Mouse (Mus musculus): Measurements from ENCODE around the gene Gapvd1. TPM values are rescaled to one million over a fixed set of nuclear protein-coding genes. Genes with fewer than 3 reads are reported as not detected.
A peak's percentile ranks its signal among the peaks of the same experiment; 100 is the strongest.
"Not testable (repeated sequence)": the region's sequence is repeated elsewhere in the genome, so short reads cannot be mapped to it uniquely, and the experiment has no call there.

The Gapvd1 gene
- polyA plus RNA-seq (2015; fragmentation: Nextera tagmentation; extraction: Ambion mirVana): 81.3 and 84.6 TPM in 2 replicates

DNA sequence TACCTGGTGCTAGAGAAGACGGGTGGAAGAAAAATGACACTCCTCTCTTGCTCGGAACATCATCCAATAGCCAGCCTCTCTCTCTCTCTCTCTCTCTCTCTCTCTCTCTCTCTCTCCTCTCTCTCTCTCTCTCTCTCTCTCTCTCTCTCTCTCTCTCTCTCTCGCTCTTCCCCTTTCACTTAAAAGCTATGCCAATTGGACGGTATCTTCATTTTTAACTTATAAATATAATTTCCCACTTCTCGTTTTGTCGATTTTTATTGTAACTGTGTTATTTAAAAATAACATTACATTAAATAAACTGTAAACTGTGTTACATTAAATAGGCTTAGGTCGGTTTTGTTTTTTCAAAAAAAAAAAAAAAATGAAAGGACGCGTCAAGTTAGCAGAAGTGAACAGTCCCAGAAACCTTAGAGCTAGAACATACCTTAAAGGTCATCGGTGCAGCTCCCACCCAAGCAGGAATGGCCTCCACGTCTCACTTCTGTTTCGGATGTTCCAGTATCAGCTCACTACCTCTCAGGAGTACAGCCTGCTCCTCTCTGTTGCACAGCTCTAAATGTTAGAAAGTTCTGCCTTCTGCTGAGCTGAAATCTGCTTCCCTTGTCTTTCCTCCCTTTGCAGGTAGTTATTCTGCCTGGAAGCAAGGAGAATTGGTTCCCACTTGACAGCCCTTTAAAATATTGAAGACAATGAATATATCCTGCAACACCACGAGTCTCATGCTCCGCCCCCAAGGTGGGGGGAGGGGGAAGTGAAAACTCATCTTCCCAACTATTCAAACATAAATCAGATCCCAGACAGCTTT lies at the start of gene Gapvd1:
TSS of gene Gapvd1 (minus strand) at position 682 of the 808 bp plus-strand sequence.
- Histone ChIP-seq H3K4me2 (peak within 1 kb of the TSS; percentile 75), H3K9ac (peak within 1 kb of the TSS; percentile 95), H3K4me3 (replicated peaks) (peak within 1 kb of the TSS; percentile 76), H3K27me3 (no peaks in the 10 kb centered on the region), H3K4me1 (peaks cover 16% of the 10 kb centered on the region), H3K36me3 (no peaks in the 10 kb centered on the region), H3K27ac (peak within 1 kb of the TSS; percentile 95), H3K9me3 (replicated peaks) (no peaks in the 10 kb centered on the region)
- WGBS: 2% methylated on average over 14 of the region's 14 CpGs
- no peak; the same call in 1 of the 2 replicates for ATAC-seq (replicated peaks; ENCODE audit: low FRiP score)

DNA sequence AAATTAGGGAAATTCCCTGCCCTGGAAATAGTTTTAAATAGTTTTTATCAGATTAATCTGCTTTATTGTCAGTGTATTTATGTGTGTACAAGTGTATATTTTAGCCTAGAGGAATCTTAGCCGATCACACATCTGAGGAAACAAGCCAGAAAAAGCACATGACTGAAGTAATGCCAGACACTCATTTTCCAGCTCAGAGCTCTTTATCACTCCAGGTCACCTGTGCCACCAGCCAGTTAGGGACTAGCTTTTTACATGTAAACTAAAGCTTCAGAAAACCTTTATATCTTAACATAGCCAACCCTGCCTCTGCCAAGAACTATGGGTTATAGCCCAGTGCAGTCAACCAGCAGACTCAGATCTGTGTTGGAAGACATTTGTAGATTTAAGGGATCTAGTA lies 49.8 kb upstream of the Gapvd1 start:
- peaks cover 31% of the 10 kb centered on the region for H3K4me1 ChIP-seq
- H3K27ac ChIP-seq: no peak overlapping the region
- WGBS: 73% methylated on average over 1 of the region's 1 CpGs
- H3K4me3 ChIP-seq (replicated peaks): no peak overlapping the region
- no peak overlapping the region for H3K9ac ChIP-seq
- peaks cover 39% of the 10 kb centered on the region for H3K36me3 ChIP-seq
- ATAC-seq (replicated peaks; ENCODE audit: low FRiP score): no peak
- no peaks in the 10 kb centered on the region for H3K27me3 ChIP-seq
- H3K4me2 ChIP-seq: no peak overlapping the region
- no peaks in the 10 kb centered on the region for H3K9me3 ChIP-seq (replicated peaks)

DNA sequence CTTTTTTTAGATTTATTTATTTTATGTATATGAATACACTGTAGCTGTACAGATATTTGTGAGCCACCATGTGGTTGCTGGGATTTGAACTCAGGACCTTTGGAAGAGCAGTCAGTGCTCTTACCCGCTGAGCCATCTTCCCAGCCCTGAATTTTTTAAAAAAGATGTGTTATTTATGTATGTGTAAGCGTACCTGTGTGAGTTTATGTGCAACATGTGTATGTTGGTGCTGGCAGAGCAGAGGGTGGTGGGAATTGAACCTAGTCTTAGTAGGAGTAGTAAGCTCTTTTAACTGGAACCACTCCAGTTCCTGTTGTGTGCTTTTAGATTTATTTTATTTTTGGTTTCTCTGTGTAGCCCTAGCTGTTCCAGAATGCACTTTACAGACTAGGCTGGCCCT lies 49.1 kb upstream of the Gapvd1 start:
- 92% methylated on average over 2 of the region's 2 CpGs for WGBS
- Histone ChIP-seq H3K9me3 (replicated peaks) (no peaks in the 10 kb centered on the region), H3K9ac (no peak overlapping the region), H3K36me3 (peaks cover 36% of the 10 kb centered on the region), H3K27me3 (no peaks in the 10 kb centered on the region), H3K4me2 (0 out of 2 replicates have a peak overlapping the region, but pooled peaks have one; percentile 47), H3K4me1 (peaks cover 31% of the 10 kb centered on the region), H3K4me3 (replicated peaks) (no peak overlapping the region), H3K27ac (no peak overlapping the region)
- no peak for ATAC-seq (replicated peaks; ENCODE audit: low FRiP score)

DNA sequence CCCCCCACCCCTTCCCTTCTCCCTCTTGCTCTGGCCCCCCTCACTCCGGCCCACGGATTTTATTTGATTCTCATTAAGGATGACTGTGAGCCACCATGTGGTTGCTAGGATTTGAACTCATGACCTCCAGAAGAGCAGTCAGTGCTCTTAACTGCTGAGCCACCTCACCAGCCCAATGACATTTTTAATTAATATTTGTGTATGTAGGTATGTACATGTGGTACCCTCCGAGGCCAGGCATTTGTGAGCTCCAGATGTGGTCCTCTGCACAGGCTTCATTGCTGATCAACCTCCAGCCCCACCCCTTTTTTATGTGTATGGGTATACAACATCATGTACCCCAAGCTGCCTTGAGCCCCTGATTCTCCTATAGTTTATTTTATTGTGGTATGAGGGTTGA lies 48.7 kb upstream of the Gapvd1 start:
- Histone ChIP-seq H3K9ac (no peak overlapping the region), H3K4me2 (peak overlapping the region; percentile 47), H3K4me3 (replicated peaks) (peak overlapping the region; percentile 28), H3K4me1 (peaks cover 35% of the 10 kb centered on the region), H3K27ac (no peak overlapping the region), H3K27me3 (no peaks in the 10 kb centered on the region), H3K9me3 (replicated peaks) (no peaks in the 10 kb centered on the region), H3K36me3 (peaks cover 31% of the 10 kb centered on the region)
- 72% methylated on average over 3 of the region's 3 CpGs for whole genome bisulfite sequencing
- ATAC-seq (replicated peaks; ENCODE audit: low FRiP score): no peak

DNA sequence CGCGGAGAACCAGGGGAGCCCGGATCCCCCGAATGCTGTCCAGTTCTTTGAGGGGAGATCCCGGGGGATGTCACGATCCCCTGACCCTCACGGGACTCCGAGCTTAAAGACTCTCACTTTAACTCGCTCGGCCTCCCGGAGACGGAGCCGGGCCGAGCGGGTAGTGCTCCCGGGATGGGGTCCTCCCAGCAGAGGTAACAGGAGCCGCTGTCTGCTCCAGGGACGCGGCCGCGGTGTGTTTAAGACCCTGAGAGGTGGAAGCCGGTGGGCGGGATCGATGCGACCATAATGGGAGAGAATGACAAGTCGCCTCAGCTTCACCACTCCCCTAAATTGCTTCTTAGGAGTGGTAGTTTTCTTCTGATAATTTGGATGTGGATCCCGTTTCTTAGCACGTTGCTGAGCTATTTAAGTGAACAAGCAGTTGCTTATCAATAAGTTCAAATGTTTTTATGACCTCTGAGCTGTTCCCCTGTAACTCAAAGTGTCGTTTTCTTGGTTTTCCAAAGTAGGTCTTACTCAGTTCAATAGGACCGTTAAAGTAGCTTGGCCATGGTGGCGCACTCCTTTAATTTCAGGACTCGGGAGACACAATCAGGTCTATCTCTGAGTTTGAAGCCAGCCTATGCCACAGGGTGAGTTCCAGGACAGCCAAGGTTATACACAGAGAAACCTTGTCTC lies 47.7 kb upstream of the Gapvd1 start:
- not testable (repeated sequence) for H3K9me3 ChIP-seq (replicated peaks); H3K27me3 ChIP-seq
- ATAC-seq (replicated peaks; ENCODE audit: low FRiP score): peak; percentile 59
- Histone ChIP-seq H3K9ac (peak overlapping the region; percentile 89), H3K36me3 (peaks cover 22% of the 10 kb centered on the region), H3K27ac (peak overlapping the region; percentile 95), H3K4me2 (peak overlapping the region; percentile 67), H3K4me3 (replicated peaks) (peak overlapping the region; percentile 74), H3K4me1 (peaks cover 41% of the 10 kb centered on the region)
- 0% methylated on average over 32 of the region's 32 CpGs for WGBS

DNA sequence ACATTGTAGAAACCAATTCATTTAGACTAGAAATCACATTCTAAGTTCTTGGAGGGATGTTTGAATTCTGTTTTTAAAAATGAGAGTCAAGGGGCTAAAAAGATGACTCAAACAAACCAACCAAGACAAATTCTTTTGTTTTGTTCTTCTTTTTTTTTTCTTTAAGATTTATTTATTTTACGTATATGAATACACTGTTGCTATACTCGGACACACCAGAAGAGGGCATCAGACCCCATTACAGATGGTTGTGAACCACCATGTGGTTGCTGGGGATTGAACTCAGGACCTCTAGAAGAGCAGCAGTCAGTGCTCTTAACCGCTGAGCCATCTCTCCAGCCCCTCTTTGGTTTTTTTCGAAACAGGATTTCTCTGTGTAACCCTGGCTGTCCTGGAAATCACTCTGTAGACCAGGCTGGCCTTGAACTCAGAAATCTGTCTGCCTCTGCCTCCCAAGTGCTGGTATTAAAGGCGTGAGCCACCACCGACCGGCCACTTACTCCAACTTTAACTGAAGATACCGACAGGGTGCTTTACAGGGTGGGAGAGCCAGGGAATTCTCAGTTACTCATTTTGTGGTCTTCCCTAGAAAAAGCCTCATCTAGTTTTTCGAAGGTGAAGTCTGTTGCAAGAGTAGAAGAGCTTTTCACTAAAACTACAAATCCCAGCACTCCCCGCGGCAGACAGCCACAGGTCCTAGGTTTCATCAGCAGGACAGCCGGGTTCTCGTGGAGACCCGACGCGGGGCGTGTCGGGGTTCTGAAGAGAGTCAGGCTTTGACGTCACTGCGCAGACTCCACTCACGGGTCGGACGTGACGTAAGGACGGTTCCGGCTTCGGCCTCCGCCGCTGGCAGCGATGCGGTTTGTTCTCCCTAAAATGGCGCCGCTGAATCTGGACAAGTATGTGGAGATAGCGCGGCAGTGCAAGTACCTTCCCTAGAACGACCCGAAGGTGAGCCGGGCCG lies 46.8 kb upstream of the Gapvd1 start:
- Histone ChIP-seq H3K27me3 (no peaks in the 10 kb centered on the region), H3K27ac (peak overlapping the region; percentile 95), H3K9me3 (replicated peaks) (no peaks in the 10 kb centered on the region), H3K9ac (peak overlapping the region; percentile 89), H3K4me3 (replicated peaks) (peak overlapping the region; percentile 74), H3K4me1 (peaks cover 41% of the 10 kb centered on the region), H3K4me2 (peak overlapping the region; percentile 67), H3K36me3 (peaks cover 21% of the 10 kb centered on the region)
- ATAC-seq (replicated peaks; ENCODE audit: low FRiP score): peak; percentile 95
- WGBS: 5% methylated on average over 39 of the region's 39 CpGs

DNA sequence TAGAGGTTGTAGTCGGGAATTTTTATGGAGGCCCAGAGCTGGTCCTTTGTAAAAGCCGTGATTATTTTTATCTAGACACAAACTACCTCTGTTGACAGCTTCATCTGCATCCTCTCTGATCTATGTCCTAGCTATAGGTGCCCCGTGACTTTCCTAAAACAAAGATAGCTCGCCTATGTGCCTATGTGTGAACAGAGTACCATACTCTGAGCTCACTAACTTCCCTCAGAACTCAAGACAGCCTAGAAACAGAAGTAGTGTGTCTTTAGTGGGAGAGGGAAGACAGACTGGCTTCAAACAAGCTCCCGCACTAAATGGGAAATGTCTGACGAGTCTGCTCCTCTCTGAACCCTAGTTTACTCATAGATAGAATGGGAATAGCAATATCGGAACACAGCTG lies 45.3 kb upstream of the Gapvd1 start:
- 80% methylated on average over 7 of the region's 7 CpGs for WGBS
- Histone ChIP-seq H3K27ac (peak overlapping the region; percentile 86), H3K9ac (peak overlapping the region; percentile 60; the same call in 1 of the 2 replicates), H3K9me3 (replicated peaks) (no peaks in the 10 kb centered on the region), H3K27me3 (no peaks in the 10 kb centered on the region), H3K4me3 (replicated peaks) (peak overlapping the region; percentile 64; the same call in 1 of the 2 replicates), H3K36me3 (peaks cover 19% of the 10 kb centered on the region), H3K4me1 (peaks cover 35% of the 10 kb centered on the region), H3K4me2 (peak overlapping the region; percentile 59)
- ATAC-seq (replicated peaks; ENCODE audit: low FRiP score): no peak

DNA sequence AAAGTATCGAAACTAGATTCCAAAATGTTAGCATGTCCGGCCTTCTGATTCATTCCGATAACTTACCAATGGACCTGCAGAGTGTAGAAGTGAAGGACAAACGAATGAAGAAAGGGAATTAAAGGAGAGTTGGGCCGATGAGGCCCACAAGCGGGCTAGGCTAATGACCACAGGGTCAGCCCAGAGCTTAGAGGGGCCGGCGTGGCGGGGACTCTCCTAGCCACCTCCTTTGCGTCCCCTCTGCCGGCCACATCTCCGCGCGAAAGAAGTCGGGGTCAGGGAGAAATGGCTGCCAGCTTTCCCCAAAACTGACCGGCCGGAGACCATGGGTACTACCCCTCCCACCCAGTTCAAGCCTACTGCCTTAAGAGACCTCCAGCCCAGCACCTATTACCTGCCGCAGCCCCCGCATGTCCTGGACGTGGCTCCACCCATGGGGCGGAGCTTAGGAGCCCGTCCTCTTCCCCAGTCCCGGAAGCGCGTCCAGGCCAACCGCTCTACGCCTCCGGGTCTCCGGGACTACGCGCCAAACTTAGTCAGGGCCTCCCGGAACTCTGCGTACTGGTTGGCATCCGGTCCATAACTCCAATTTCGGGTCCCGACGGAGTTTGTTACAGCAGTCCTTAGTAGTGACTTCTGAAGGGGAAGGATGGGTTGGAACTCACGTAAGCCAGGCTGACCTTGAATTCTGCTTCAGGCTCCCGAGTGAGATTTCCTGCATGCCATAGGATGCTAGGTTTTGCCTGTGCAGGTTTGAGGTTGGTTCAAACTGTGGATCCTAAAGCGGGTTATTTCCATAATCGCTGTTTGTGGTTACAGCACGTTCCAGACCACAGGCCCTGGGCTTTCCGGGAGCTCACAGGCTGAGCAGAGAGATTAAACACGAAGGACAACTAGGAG lies 44.6 kb upstream of the Gapvd1 start, which contains the start of gene Rabepk:
TSS of gene Rabepk (minus strand) at position 556 of the 900 bp plus-strand sequence.
- Histone ChIP-seq H3K4me2 (peak within 1 kb of the TSS; percentile 59), H3K4me3 (replicated peaks) (peak within 1 kb of the TSS; percentile 64), H3K27ac (peak within 1 kb of the TSS; percentile 86), H3K4me1 (peaks cover 31% of the 10 kb centered on the region), H3K27me3 (no peaks in the 10 kb centered on the region), H3K36me3 (peaks cover 22% of the 10 kb centered on the region), H3K9me3 (replicated peaks) (no peaks in the 10 kb centered on the region), H3K9ac (peak within 1 kb of the TSS; percentile 60)
- peak; percentile 84 for ATAC-seq (replicated peaks; ENCODE audit: low FRiP score)
- 4% methylated on average over 44 of the region's 44 CpGs for WGBS

DNA sequence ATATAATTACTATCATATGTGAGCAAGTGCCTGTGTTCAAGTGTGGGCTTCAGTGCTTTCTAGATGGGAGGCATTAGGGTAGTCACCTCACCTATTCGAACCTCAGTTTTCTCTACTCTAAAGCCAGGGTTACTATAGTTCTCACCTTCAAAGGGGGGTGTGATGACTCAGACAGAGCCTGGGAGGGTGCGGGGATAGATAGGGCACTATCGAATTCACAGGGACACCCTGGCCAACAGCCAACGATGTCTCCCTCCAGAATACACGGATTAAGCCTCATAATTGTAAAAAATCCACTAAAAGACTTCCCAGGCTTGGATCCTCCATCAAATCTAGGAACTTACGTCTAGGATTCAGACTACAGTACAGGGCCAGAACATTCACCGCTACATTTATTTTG lies 40.4 kb upstream of the Gapvd1 start:
- H3K27ac ChIP-seq: no peak overlapping the region
- WGBS: 88% methylated on average over 7 of the region's 7 CpGs
- no peak overlapping the region for H3K4me3 ChIP-seq (replicated peaks)
- no peak overlapping the region for H3K4me2 ChIP-seq
- H3K36me3 ChIP-seq: peaks cover 47% of the 10 kb centered on the region
- H3K4me1 ChIP-seq: peaks cover 16% of the 10 kb centered on the region
- no peak overlapping the region for H3K9ac ChIP-seq
- no peak for ATAC-seq (replicated peaks; ENCODE audit: low FRiP score)
- no peaks in the 10 kb centered on the region for H3K9me3 ChIP-seq (replicated peaks)
- H3K27me3 ChIP-seq: no peaks in the 10 kb centered on the region

DNA sequence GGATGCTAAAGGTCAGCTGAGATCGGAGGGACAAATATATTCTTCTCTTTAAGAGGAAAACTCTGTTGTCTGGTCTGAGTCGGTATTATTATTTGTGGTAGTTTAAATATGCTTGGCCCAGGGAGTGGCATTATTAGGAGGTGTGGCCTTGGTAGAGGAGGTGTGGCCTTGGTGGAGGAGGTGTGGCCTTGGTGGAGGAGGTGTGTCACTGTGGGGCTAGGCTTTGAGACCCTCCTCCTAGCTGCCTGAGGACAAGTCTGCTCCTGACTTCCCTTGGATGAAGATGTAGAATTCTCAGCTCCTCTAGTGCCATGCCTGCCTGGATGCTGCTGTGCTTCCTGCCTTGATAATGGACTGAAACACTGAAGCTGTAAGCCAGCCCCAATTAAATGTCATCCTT lies 39.5 kb upstream of the Gapvd1 start:
- Histone ChIP-seq H3K9ac (no peak overlapping the region), H3K4me1 (peaks cover 10% of the 10 kb centered on the region), H3K36me3 (peaks cover 56% of the 10 kb centered on the region), H3K4me2 (no peak overlapping the region), H3K27ac (no peak overlapping the region), H3K27me3 (no peaks in the 10 kb centered on the region), H3K4me3 (replicated peaks) (no peak overlapping the region), H3K9me3 (replicated peaks) (no peaks in the 10 kb centered on the region)
- WGBS: 93% methylated on average over 2 of the region's 2 CpGs
- ATAC-seq (replicated peaks; ENCODE audit: low FRiP score): no peak

DNA sequence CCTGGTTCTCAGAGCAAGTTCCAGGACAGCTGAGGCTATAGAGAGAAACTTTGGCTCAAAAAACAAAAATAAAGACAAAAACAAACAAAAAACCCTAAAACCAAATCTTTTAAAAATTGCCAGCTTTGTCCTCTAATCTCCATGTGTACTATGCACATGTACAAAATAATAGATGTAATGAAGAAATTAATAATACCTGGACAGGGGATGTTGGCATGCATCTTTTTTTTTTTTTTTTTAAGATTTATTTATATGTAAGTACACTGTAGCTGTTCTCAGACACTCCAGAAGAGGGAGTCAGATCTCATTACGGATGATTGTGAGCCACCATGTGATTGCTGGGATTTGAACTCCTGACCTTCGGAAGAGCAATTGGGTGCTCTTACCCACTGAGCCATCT lies 37.5 kb upstream of the Gapvd1 start:
- not testable (repeated sequence) for ATAC-seq (replicated peaks; ENCODE audit: low FRiP score); H3K4me2 ChIP-seq; H3K9me3 ChIP-seq (replicated peaks); H3K4me1 ChIP-seq; H3K9ac ChIP-seq; H3K4me3 ChIP-seq (replicated peaks); H3K27me3 ChIP-seq; H3K27ac ChIP-seq
- peaks cover 69% of the 10 kb centered on the region for H3K36me3 ChIP-seq
- 98% methylated on average over 2 of the region's 2 CpGs for WGBS

Measured in kidney, embryonic 15.5 days (tissue).